Mouse (Mus musculus): Measurements from ENCODE around the gene Psmg4.
A peak's percentile ranks its signal among the peaks of the same experiment; 100 is the strongest.

Gene Psmg4

GRCm38 (mm10) chr13:34148181-34148580, 14.6 kb upstream of the Psmg4 start:
- no peak for DNase-seq (ENCODE audit: low read depth, low spot score)

- DNase-seq (ENCODE audit: low read depth, low spot score): no peak
These were observed 13.9 kb upstream of the Psmg4 start for GRCm38 (mm10) chr13:34148767-34149392.

GRCm38 (mm10) chr13:34149463-34150176, 13.1 kb upstream of the Psmg4 start:
- DNase-seq (ENCODE audit: low read depth, low spot score): no peak

- no peak for DNase-seq (ENCODE audit: low read depth, low spot score)
These were observed 12.3 kb upstream of the Psmg4 start for GRCm38 (mm10) chr13:34150271-34151027.

- DNase-seq (ENCODE audit: low read depth, low spot score): no peak
These were observed 11.3 kb upstream of the Psmg4 start for GRCm38 (mm10) chr13:34151425-34151824.

- no peak for DNase-seq (ENCODE audit: low read depth, low spot score)
These were observed 10.1 kb upstream of the Psmg4 start for GRCm38 (mm10) chr13:34152695-34153094.

- no peak for DNase-seq (ENCODE audit: low read depth, low spot score)
These were observed 9.3 kb upstream of the Psmg4 start for GRCm38 (mm10) chr13:34153254-34154011.

- DNase-seq (ENCODE audit: low read depth, low spot score): no peak
These were observed 8.4 kb upstream of the Psmg4 start for GRCm38 (mm10) chr13:34154217-34154930.

- DNase-seq (ENCODE audit: low read depth, low spot score): no peak
These were observed 7.9 kb upstream of the Psmg4 start for GRCm38 (mm10) chr13:34154931-34155272.

GRCm38 (mm10) chr13:34156133-34156839, 6.5 kb upstream of the Psmg4 start:
- DNase-seq (ENCODE audit: low read depth, low spot score): no peak

- DNase-seq (ENCODE audit: low read depth, low spot score): no peak
These were observed 6.0 kb upstream of the Psmg4 start for GRCm38 (mm10) chr13:34156840-34157185.

GRCm38 (mm10) chr13:34157596-34158157, 5.1 kb upstream of the Psmg4 start:
- no peak for DNase-seq (ENCODE audit: low read depth, low spot score)

GRCm38 (mm10) chr13:34159926-34160325, 2.8 kb upstream of the Psmg4 start:
- DNase-seq (ENCODE audit: low read depth, low spot score): no peak

GRCm38 (mm10) chr13:34163304-34163975, 676 bp downstream of the Psmg4 start:
- no peak for DNase-seq (ENCODE audit: low read depth, low spot score)

GRCm38 (mm10) chr13:34174025-34174424, 11.3 kb downstream of the Psmg4 start:
- no peak for DNase-seq (ENCODE audit: low read depth, low spot score)

- DNase-seq (ENCODE audit: low read depth, low spot score): no peak
These were observed 18.9 kb downstream of the Psmg4 start for GRCm38 (mm10) chr13:34181624-34182023.

GRCm38 (mm10) chr13:34185371-34185770, 22.6 kb downstream of the Psmg4 start:
- no peak for DNase-seq (ENCODE audit: low read depth, low spot score)

GRCm38 (mm10) chr13:34187571-34187970, 24.8 kb downstream of the Psmg4 start:
- peak; percentile 58 for DNase-seq (ENCODE audit: low read depth, low spot score)

- peak; percentile 36 for DNase-seq (ENCODE audit: low read depth, low spot score)
These were observed 29.8 kb downstream of the Psmg4 start for GRCm38 (mm10) chr13:34192414-34193191.

All from skeletal muscle tissue, adult 2 months (tissue).